Mouse (Mus musculus) embryo, embryonic 10.5 days (tissue): Measurements from ENCODE around the gene Pik3c2g.

ENCODE experiments used
- DNase-seq: peaks from one replicate; pipeline ENCODE4 v3.0.0-alpha.2; 2015; ENCODE audit warnings: low spot score

The Pik3c2g gene

GRCm38 (mm10) chr6:139841272-139841671 lies 254.3 kb downstream of the Pik3c2g start:
- no peak for DNase-seq

DNA sequence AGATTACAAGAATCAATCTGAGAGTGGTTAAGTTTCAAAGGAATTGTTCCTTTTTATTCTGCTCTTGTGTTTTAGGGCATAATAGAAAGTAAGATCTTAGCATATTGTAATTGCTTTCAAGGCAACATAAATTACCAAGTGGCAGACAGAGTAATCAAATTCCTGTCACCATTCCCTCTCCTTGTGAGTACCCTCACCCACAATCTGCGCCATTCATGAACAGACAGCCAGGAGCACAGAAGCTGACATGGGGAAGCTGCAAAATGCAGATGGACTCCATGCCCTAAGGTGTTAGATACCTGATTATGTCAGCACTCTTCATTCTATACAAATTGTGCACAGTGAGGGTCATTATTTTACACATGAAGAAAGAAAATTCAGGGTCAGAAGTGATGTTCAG lies 255.6 kb downstream of the Pik3c2g start:
- DNase-seq, result no peak

GRCm38 (mm10) chr6:139843531-139843930 lies 256.5 kb downstream of the Pik3c2g start:
- DNase-seq, result no peak

- no peak for DNase-seq
Measured at GRCm38 (mm10) chr6:139846889-139847544, 260.0 kb downstream of the Pik3c2g start.

GRCm38 (mm10) chr6:139849931-139850330 lies 262.9 kb downstream of the Pik3c2g start:
- DNase-seq, result no peak

DNA sequence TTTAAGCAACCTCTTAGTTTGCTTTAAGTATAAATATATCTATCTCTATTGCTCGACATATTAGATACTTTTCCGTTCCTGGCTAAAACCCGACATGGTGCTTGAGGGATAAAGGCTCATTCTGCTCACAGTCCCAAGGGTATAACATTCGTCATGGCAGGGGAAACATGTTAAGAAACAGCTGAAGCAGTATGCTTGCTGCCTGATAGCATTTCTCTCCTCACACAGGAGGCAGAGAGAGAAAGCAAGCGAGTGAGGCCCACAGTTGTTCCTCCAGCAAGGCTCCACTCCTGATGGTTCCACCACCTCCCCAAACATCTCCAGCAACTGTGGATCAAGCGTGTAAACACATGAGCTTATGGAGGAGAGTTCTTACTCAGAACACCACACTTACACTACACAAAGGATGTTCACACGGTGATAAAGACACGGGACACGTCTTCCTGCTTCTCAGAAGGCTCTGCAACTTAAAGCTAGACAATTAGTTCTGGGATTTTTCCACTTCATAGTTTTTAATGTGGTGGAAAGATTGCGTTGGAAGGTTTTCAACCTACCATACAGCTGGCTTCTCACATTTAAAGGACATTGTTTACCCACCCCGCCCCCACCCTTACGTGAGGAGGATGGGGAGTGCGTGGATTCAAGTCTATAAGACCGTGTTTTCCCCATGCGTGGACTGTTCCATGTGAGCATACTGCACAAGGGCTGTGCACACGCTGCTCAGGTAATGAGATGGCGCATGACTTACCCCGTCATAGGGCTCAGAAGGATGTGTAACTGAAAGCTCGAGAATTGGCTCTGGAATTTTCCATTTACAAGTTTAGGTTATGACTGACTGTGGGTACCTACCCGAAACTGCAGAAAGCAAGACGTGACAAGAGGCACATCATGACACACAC lies 264.9 kb downstream of the Pik3c2g start:
- no peak for DNase-seq

- DNase-seq, result no peak
Measured at GRCm38 (mm10) chr6:139852836-139853235, 265.8 kb downstream of the Pik3c2g start.

DNA sequence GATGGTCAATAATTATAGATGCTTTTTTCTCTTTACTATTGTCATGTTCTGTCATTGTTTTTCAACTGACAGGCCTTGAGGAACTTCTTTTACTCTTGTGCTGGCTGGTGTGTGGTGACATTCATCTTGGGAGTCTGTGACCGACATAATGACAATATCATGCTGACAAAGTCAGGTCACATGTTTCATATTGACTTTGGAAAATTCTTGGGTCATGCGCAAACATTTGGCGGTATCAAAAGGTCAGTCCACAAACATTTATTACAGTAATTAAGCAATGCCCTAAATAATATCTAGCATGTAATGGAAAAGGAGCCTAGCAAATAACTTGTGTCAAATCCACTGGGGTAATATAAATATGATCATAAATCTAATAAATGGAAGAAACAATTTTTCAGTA lies 273.1 kb downstream of the Pik3c2g start:
- DNase-seq, result no peak

GRCm38 (mm10) chr6:139861534-139861933 lies 274.5 kb downstream of the Pik3c2g start:
- DNase-seq, result no peak

GRCm38 (mm10) chr6:139865059-139865673 lies 278.1 kb downstream of the Pik3c2g start:
- DNase-seq, result no peak

DNA sequence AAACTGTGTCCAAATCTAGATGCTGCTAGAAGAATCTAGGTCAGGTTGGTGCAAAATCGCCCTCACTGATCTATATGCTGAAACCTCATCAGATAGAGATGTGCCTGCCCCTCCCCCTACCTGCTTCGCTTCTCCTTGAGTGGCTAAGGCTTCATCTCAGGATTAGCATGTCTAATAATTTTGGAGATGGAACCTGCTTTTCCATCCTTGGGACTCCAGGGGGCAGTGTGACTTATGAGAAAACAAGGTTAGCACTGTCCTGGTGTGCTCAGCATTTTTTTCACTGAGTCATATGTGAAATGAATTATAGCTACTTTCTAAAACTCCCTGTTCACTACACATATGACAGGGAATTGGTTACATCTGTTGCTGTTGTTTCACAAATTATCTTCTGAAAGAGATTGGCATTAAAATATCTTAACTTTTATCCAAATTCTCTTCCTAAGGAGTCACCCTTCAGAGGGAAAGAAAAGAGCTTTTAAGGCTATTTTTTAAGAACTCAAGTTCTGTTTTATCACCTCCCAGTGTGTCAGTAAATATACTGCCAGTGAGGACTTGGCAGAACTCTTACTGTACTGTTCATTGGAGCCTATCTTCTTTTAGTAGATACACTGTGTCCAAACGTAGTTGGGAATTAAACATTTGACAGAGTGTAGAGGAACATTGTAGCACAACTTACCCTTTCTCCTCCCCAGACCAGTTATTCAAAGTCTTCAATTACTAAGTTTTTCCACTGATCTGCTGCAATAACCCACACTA lies 287.6 kb downstream of the Pik3c2g start:
- DNase-seq, result peak; percentile 79

GRCm38 (mm10) chr6:139876691-139877090 lies 289.7 kb downstream of the Pik3c2g start:
- DNase-seq, result no peak

- DNase-seq, result no peak
Measured at GRCm38 (mm10) chr6:139877476-139878361, 290.7 kb downstream of the Pik3c2g start.

- no peak for DNase-seq
Measured at GRCm38 (mm10) chr6:139878362-139878696, 291.3 kb downstream of the Pik3c2g start.

- no peak for DNase-seq
Measured at GRCm38 (mm10) chr6:139882076-139882475, 295.1 kb downstream of the Pik3c2g start.

- no peak for DNase-seq
Measured at GRCm38 (mm10) chr6:139887175-139887574, 300.2 kb downstream of the Pik3c2g start.

DNA sequence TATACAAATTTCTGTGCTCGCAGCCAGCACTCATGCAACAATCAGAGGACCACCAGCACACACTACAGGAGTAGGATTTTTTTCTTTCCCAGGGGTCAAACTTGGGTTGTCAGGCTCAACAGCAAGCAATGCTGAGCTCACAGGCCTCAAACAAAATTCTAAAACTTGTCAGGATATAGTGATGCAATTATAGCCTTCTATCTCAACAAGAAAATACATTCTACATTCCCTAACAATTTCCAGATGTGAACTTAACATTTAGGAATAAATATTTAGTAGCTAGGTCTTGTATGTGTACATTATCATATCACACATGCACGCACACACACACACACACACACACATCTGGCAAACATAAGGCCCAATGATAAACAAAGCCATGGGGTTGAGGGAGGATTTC lies 308.6 kb downstream of the Pik3c2g start:
- peak; percentile 6 for DNase-seq

- no peak for DNase-seq
Measured at GRCm38 (mm10) chr6:139899630-139900151, 312.7 kb downstream of the Pik3c2g start.

GRCm38 (mm10) chr6:139901801-139902200 lies 314.8 kb downstream of the Pik3c2g start:
- DNase-seq, result no peak

DNA sequence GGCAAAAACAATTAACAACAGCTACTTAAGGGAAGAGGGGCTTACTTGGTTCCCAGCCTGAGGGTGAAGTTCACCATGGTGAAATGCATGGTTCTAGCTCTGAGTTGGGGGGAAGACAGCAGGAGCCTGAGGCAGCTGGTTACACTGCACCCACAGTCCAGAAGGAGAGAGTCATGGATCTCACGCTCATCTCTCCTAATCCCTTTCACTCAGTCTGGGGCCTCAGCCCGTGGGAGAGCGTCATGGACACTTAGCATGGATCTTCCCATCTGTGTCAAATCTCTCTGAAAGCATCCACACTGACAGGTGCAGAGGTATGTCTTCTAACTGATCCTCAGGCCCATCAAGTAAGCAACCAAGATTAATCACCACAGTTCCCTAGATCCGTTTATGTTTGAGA lies 320.1 kb downstream of the Pik3c2g start:
- DNase-seq, result no peak
